Mouse (Mus musculus) liver, adult 2 months (tissue): Measurements from ENCODE around the gene Lima1.
A peak's percentile ranks its signal among the peaks of the same experiment; 100 is the strongest.

Experiments used
- CTCF ChIP-seq: fragments of 200-500 bp; IDR thresholded peaks from 2 replicates; pipeline ENCODE4 v1.5.1; 2011; ENCODE audit warnings: low read depth, low read length, control low read depth
- POLR2A ChIP-seq: fragments of 200-500 bp; IDR thresholded peaks from 2 replicates; pipeline ENCODE4 v1.6.1; 2011; ENCODE audit warnings: low read length, control low read depth; ENCODE audit not compliant: insufficient read depth; ENCODE audit errors: extremely low read depth

GRCm38 (mm10) chr15:99902786-99903185, 27.5 kb upstream of the Lima1 start:
- no peak for TF ChIP-seq CTCF
- TF ChIP-seq POLR2A, result 0 out of 2 replicates have a peak, but pooled peaks have one; percentile 20
